ENCODE assay signal across 8 mouse cellular contexts in the genomic region with DNA sequence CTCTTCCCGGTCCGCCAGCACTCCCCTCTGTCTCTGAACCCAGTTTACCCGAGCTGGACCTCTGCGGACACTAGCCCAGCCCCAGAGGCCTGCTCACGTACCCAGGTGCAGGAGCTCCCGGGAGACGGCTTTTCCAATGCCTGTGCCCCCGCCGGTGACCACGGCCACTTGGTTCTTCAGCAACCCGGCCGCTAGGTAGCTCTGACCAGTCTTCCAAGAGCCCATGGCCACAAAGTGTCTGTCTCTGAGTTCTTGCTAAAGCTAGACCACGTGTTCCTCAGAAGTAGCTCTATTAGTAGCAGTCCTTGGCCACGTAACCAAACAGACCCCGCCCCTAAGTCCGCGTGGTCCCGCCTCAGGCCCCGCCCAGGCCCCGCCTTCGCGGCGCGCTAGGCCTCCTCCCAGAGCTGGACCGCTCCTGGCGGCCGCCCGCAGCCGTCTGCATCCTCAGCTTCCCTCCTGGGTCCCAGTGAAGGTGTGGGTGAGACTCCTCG. TPM values are rescaled to one million over a fixed set of nuclear protein-coding genes. Genes with fewer than 3 reads are reported as not detected.
DNase-seq lines count a peak whose midpoint lies in the region; ATAC-seq lines count a peak whose summit lies in the region.

A gene (minus strand): TSS at position 323 of the 494 bp plus-strand sequence.
A gene (plus strand): TSS at position 378 of the 494 bp plus-strand sequence.

- ATAC-seq in CD4-positive, CD25-positive, alpha-beta regulatory T cell, adult 4 months: peak; percentile 100
- ATAC-seq in heart, embryonic 16.5 days (replicated peaks; ENCODE audit: extremely low read depth, insufficient read depth, low FRiP score): peak; percentile 100
- peak; percentile 96 for ATAC-seq in liver, embryonic 15.5 days (ENCODE audit: insufficient read depth)
- peak; percentile 98 for ATAC-seq in neural tube, embryonic 12.5 days (ENCODE audit: low FRiP score, low read depth)

- H3K4me1 ChIP-seq in forebrain, embryonic 10.5 days: peaks cover 26% of the 10 kb centered on the region
- no peaks in the 10 kb centered on the region for H3K4me1 ChIP-seq in heart, embryonic 16.5 days (ENCODE audit: control insufficient read depth, insufficient read depth, low read length)
- peaks cover 29% of the 10 kb centered on the region for H3K4me1 ChIP-seq in liver, embryonic 15.5 days (replicated peaks)
- H3K4me1 ChIP-seq in neural tube, embryonic 12.5 days: peaks cover 21% of the 10 kb centered on the region

- DNase-seq in c-Kit-negative CD71-positive TER-119-positive erythroid progenitor cells, embryonic 14.5 days (ENCODE audit: low read depth, low spot score): peak; percentile 70
- peak; percentile 93 for DNase-seq in forebrain, embryonic 10.5 days (ENCODE audit: extremely low spot score, low spot score)
- peak; percentile 95 to 97 for DNase-seq in kidney, postnatal 36 days
- DNase-seq in telencephalon, adult 2 months (ENCODE audit: low read depth, low spot score): peak; percentile 91

- peak within 1 kb of the TSS; percentile 99 for H3K4me2 ChIP-seq in heart, embryonic 16.5 days (ENCODE audit: low read depth, low read length)
- peak within 1 kb of the TSS; percentile 92 for H3K4me2 ChIP-seq in liver, embryonic 15.5 days
- H3K4me2 ChIP-seq in neural tube, embryonic 12.5 days (replicated peaks): peak within 1 kb of the TSS; percentile 89

- peak within 1 kb of the TSS; percentile 68 for H3K4me3 ChIP-seq in forebrain, embryonic 10.5 days
- H3K4me3 ChIP-seq in heart, embryonic 16.5 days (ENCODE audit: low read length): peak within 1 kb of the TSS; percentile 85
- peak within 1 kb of the TSS; percentile 65 for H3K4me3 ChIP-seq in liver, embryonic 15.5 days (replicated peaks)
- H3K4me3 ChIP-seq in neural tube, embryonic 12.5 days: peak within 1 kb of the TSS; percentile 49

- peak within 1 kb of the TSS; percentile 86 for H3K9ac ChIP-seq in heart, embryonic 16.5 days (ENCODE audit: low read length)
- peak within 1 kb of the TSS; percentile 64 for H3K9ac ChIP-seq in liver, embryonic 15.5 days
- peak within 1 kb of the TSS; percentile 60 for H3K9ac ChIP-seq in neural tube, embryonic 12.5 days

- H3K9me3 ChIP-seq in forebrain, embryonic 10.5 days: no peaks in the 10 kb centered on the region
- H3K9me3 ChIP-seq in heart, embryonic 16.5 days (replicated peaks; ENCODE audit: control insufficient read depth, low read length): no peaks in the 10 kb centered on the region
- no peaks in the 10 kb centered on the region for H3K9me3 ChIP-seq in liver, embryonic 15.5 days (replicated peaks)
- no peaks in the 10 kb centered on the region for H3K9me3 ChIP-seq in neural tube, embryonic 12.5 days

- H3K36me3 ChIP-seq in forebrain, embryonic 10.5 days (replicated peaks): no peaks in the 10 kb centered on the region
- H3K36me3 ChIP-seq in heart, embryonic 16.5 days (ENCODE audit: control insufficient read depth, insufficient read depth): no peaks in the 10 kb centered on the region
- no peaks in the 10 kb centered on the region for H3K36me3 ChIP-seq in liver, embryonic 15.5 days (replicated peaks)
- no peaks in the 10 kb centered on the region for H3K36me3 ChIP-seq in neural tube, embryonic 12.5 days

- under 1% methylated on average over 30 of the region's 30 CpGs for WGBS in forebrain, embryonic 10.5 days
- WGBS in heart, embryonic 16.5 days: under 1% methylated on average over 30 of the region's 30 CpGs
- under 1% methylated on average over 30 of the region's 30 CpGs for WGBS in liver, embryonic 15.5 days (ENCODE audit: insufficient replicate concordance)
- WGBS in neural tube, embryonic 12.5 days: under 1% methylated on average over 30 of the region's 30 CpGs

- peaks cover 16% of the 10 kb centered on the region for H3K27me3 ChIP-seq in forebrain, embryonic 10.5 days (ENCODE audit: poor library complexity, severe bottlenecking)
- H3K27me3 ChIP-seq in heart, embryonic 16.5 days (ENCODE audit: control insufficient read depth, insufficient read depth, low read length): no peaks in the 10 kb centered on the region
- peaks cover 27% of the 10 kb centered on the region for H3K27me3 ChIP-seq in liver, embryonic 15.5 days
- no peaks in the 10 kb centered on the region for H3K27me3 ChIP-seq in neural tube, embryonic 12.5 days (replicated peaks)

- H3K27ac ChIP-seq in forebrain, embryonic 10.5 days: peak within 1 kb of the TSS; percentile 88
- peak within 1 kb of the TSS; percentile 61 for H3K27ac ChIP-seq in heart, embryonic 16.5 days (ENCODE audit: low read length)
- H3K27ac ChIP-seq in liver, embryonic 15.5 days (replicated peaks): no peak within 1 kb of the TSS; the same call in 1 of the 2 replicates
- H3K27ac ChIP-seq in neural tube, embryonic 12.5 days: no peak within 1 kb of the TSS

RNA-seq across cellular contexts. Expression of the first gene that starts in this region (rescaled TPM):
- 1 to 10 TPM; 3.8 to 4.1 TPM for polyA plus RNA-seq in CD4-positive, CD25-positive, alpha-beta regulatory T cell, adult 4 months (2017; shearing (Covaris generic))
- polyA plus RNA-seq in forebrain, embryonic 10.5 days (2016; fragmentation: Nextera tagmentation; extraction: Ambion mirVana): 22.5 and 23.5 TPM in 2 replicates
- polyA plus RNA-seq in heart, embryonic 16.5 days (2015; fragmentation: Nextera tagmentation; extraction: Ambion mirVana): 22.9 and 23.4 TPM in 2 replicates
- 66.1 and 71.5 TPM in 2 replicates for polyA plus RNA-seq in liver, embryonic 15.5 days (2015; fragmentation: Nextera tagmentation; extraction: Ambion mirVana)
- polyA plus RNA-seq in neural tube, embryonic 12.5 days (2016; fragmentation: Nextera tagmentation; extraction: Ambion mirVana): 13.6 and 14.2 TPM in 2 replicates

RNA-seq across cellular contexts. Expression of the second gene that starts in this region (rescaled TPM):
- under 1 TPM in 1 of 2 experiments, not detected in 1; 0.17 TPM for polyA plus RNA-seq in CD4-positive, CD25-positive, alpha-beta regulatory T cell, adult 4 months (2017; shearing (Covaris generic))
- 3.1 and 3.3 TPM in 2 replicates for polyA plus RNA-seq in forebrain, embryonic 10.5 days (2016; fragmentation: Nextera tagmentation; extraction: Ambion mirVana)
- polyA plus RNA-seq in heart, embryonic 16.5 days (2015; fragmentation: Nextera tagmentation; extraction: Ambion mirVana): 2.0 and 3.4 TPM in 2 replicates
- polyA plus RNA-seq in liver, embryonic 15.5 days (2015; fragmentation: Nextera tagmentation; extraction: Ambion mirVana): 0.79 and 0.96 TPM in 2 replicates
- polyA plus RNA-seq in neural tube, embryonic 12.5 days (2016; fragmentation: Nextera tagmentation; extraction: Ambion mirVana): 29.2 and 30.2 TPM in 2 replicates

Comparison
In these comparisons a context has a peak if more than half of its experiments do, and no peak if none do; other contexts are left out.
1. H3K27ac ChIP-seq: peak in forebrain, embryonic 10.5 days (single experiment) and heart, embryonic 16.5 days (single experiment); none in liver, embryonic 15.5 days (single experiment) and neural tube, embryonic 12.5 days (single experiment).
2. Peak in every context shown above with its lines, with median percentiles within 50 percentile points of each other: ATAC-seq, DNase-seq, H3K4me3 ChIP-seq, H3K4me2 ChIP-seq and H3K9ac ChIP-seq.